Mouse (Mus musculus): ENCODE data around the gene Gm11992. TPM values are rescaled to one million over a fixed set of nuclear protein-coding genes. Genes with fewer than 3 reads are reported as not detected.

Gene Gm11992
- polyA plus RNA-seq (2012; rRNA removed): 0.88 and 1.3 TPM in 2 replicates

DNA sequence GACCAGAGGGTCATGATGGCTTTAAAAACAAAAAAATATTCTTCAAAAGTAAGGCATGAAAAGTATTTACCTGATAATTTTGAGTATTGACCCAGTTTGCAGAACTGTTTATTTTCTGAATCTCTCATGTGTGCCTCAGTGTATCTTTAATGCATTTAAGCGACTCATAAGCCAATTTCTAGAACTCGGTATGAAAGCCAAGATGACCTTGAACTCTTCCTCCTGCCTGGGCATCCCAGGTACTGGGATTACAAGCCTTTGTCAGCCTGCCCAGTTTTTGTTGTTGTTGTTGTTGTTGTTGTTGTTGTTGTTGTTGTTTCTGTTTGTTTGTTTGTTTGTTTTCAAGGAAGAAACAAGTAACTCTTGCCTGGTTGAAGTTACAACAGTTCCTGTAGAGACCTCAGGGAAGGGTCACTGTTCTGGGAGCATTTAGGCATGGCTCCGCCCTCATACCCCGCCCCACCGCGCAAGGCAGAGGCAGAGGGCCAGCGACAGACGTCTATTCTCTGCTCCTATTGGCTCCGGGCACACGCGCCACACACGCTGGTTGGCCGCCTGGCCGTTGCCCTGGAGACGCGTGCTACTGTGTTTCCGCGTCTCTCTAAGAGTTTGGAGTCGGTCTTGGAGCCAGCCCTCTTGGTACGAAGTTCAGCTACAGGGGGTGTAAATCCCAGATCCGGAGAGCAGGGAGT lies at the start of gene Gm11992:
Gene Gm11992 (plus strand): TSS at position 584 of the 692 bp plus-strand sequence.
- H3K4me3 ChIP-seq (ENCODE audit: low read depth, low read length): peak within 1 kb of the TSS; percentile 66
- peaks cover 6% of the 10 kb centered on the region for H3K4me1 ChIP-seq (ENCODE audit: control insufficient read depth, insufficient read depth, insufficient read length, low read length)
- H3K36me3 ChIP-seq (ENCODE audit: control insufficient read depth, insufficient read depth, low read length): no peaks in the 10 kb centered on the region
- no peaks in the 10 kb centered on the region for H3K27me3 ChIP-seq (ENCODE audit: control insufficient read depth, insufficient read depth, low read length)
- WGBS: 3% methylated on average over 21 of the region's 21 CpGs
- no peak for TF ChIP-seq CTCF (IDR thresholded peaks at IDR 0.05; ENCODE audit: extremely low read depth, insufficient read length, insufficient replicate concordance, low read depth, low read length)
- TF ChIP-seq POLR2A (IDR thresholded peaks at IDR 0.05; ENCODE audit: low read depth, low read length): no peak
- H3K27ac ChIP-seq (ENCODE audit: insufficient read depth, low read depth, low read length): 0 out of 2 replicates have a peak within 1 kb of the TSS, but pooled peaks have one; percentile 15

DNA sequence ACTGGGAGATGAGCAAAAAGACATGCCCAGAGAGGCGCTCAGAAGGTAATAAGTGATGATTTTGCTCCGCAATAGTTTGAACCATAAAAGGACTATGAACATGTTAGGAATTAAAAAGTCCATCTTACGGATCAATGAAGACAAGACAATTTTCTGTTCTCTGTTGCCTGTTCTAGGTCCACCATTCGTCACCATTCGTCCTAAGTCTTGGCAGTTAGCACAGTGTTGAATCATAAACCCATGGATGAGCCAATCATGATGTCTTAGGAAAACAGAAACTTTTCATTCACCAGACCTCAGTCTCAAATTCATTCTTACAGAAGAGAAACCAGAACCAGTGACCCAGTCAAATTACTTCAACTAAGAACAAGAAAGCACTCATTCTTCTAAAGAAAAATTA lies 39.6 kb upstream of the Gm11992 start:
- no peak for TF ChIP-seq CTCF (IDR thresholded peaks at IDR 0.05; ENCODE audit: extremely low read depth, insufficient read length, insufficient replicate concordance, low read depth, low read length)
- no peak for TF ChIP-seq POLR2A (IDR thresholded peaks at IDR 0.05; ENCODE audit: low read depth, low read length)
- Histone ChIP-seq H3K27ac (ENCODE audit: insufficient read depth, low read depth, low read length) (no peak overlapping the region), H3K4me1 (ENCODE audit: control insufficient read depth, insufficient read depth, insufficient read length, low read length) (0 out of 2 replicates have a peak, but pooled peaks cover 2% of the 10 kb centered on the region), H3K36me3 (ENCODE audit: control insufficient read depth, insufficient read depth, low read length) (peaks cover 15% of the 10 kb centered on the region), H3K27me3 (ENCODE audit: control insufficient read depth, insufficient read depth, low read length) (no peaks in the 10 kb centered on the region), H3K4me3 (ENCODE audit: low read depth, low read length) (no peak overlapping the region)
- WGBS: 95% methylated on average over 5 of the region's 5 CpGs

DNA sequence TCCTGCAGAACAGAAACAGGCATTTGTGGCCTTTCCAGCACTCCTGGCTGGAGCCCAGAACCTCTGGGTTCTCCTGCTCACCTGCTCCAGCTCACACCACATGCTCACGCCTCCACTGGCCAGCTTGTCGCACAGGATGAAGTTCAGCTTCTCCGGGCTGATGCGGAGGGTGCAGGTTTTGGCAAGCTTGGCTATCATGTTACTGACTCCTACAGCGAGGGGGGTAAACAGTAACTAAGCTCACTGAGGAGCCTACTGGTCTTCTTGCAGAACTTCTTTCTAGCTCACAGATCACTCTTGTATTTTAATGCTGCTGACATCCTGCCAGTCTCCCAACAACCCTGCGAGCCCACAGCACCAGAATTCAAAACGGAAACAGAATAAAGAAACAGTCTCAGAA lies 38.0 kb upstream of the Gm11992 start:
- under 1% methylated on average over 7 of the region's 7 CpGs for WGBS
- H3K27me3 ChIP-seq (ENCODE audit: control insufficient read depth, insufficient read depth, low read length): no peaks in the 10 kb centered on the region
- peak overlapping the region; percentile 36; the same call in 1 of the 2 replicates for H3K27ac ChIP-seq (ENCODE audit: insufficient read depth, low read depth, low read length)
- 0 out of 2 replicates have a peak, but pooled peaks cover 2% of the 10 kb centered on the region for H3K4me1 ChIP-seq (ENCODE audit: control insufficient read depth, insufficient read depth, insufficient read length, low read length)
- peaks cover 5% of the 10 kb centered on the region for H3K36me3 ChIP-seq (ENCODE audit: control insufficient read depth, insufficient read depth, low read length)
- TF ChIP-seq POLR2A (IDR thresholded peaks at IDR 0.05; ENCODE audit: low read depth, low read length): no peak
- TF ChIP-seq CTCF (IDR thresholded peaks at IDR 0.05; ENCODE audit: extremely low read depth, insufficient read length, insufficient replicate concordance, low read depth, low read length): no peak
- H3K4me3 ChIP-seq (ENCODE audit: low read depth, low read length): peak overlapping the region; percentile 88

DNA sequence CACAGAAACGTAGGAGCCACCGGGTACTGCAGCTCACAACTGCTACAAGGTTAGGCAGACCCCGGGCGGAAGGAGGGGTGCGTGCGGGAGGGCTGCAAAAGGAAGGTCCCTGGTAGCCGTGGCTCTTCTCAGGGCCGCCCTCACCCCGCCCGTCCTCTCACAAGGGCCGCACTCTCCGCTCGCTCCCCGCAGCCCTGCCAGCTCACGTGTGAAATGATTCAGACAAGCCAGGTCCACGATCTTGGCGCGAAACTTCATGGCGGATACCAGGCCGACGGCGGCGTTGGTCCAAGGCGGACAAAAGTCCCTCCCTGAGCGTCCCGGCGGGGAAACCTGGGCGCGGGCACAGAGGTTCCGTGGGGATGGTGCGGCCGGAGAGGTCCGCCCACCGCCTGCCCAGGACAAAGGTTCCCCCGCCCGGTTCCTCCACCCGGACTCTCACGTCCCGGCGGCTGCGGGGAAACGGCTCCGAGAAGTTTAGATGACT lies 37.5 kb upstream of the Gm11992 start, which contains the start of gene Hus1:
Gene Hus1 (minus strand): TSS at position 339 of the 487 bp plus-strand sequence.
- H3K27me3 ChIP-seq (ENCODE audit: control insufficient read depth, insufficient read depth, low read length): peaks cover 2% of the 10 kb centered on the region; the same call in 1 of the 2 replicates
- under 1% methylated on average over 43 of the region's 43 CpGs for WGBS
- peaks cover 3% of the 10 kb centered on the region for H3K36me3 ChIP-seq (ENCODE audit: control insufficient read depth, insufficient read depth, low read length)
- 0 out of 2 replicates have a peak, but pooled peaks cover 2% of the 10 kb centered on the region for H3K4me1 ChIP-seq (ENCODE audit: control insufficient read depth, insufficient read depth, insufficient read length, low read length)
- TF ChIP-seq POLR2A (IDR thresholded peaks at IDR 0.05; ENCODE audit: low read depth, low read length): 0 out of 2 replicates have a peak, but pooled peaks have one; percentile 21
- TF ChIP-seq CTCF (IDR thresholded peaks at IDR 0.05; ENCODE audit: extremely low read depth, insufficient read length, insufficient replicate concordance, low read depth, low read length): no peak
- peak within 1 kb of the TSS; percentile 36 for H3K27ac ChIP-seq (ENCODE audit: insufficient read depth, low read depth, low read length)
- H3K4me3 ChIP-seq (ENCODE audit: low read depth, low read length): peak within 1 kb of the TSS; percentile 88

DNA sequence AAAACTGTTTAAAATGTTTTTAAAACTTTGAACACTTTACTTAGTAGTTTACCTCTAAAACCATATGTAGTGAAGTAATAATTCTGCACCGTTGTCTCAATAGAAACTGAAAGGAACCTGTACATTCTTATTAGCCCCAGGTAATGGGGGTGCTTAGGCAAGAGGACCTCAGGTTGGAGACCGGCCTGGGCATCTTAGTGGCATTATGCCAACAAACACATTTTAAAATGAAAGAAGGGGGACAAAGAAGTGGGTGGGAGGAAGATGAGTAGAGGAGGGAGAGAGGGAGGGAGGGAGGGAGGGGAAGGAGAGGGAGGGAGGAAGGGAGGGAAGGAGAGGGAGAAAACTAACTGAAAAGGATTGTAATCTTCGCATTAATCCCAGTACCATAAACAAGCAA lies 37.0 kb upstream of the Gm11992 start:
- TF ChIP-seq CTCF (IDR thresholded peaks at IDR 0.05; ENCODE audit: extremely low read depth, insufficient read length, insufficient replicate concordance, low read depth, low read length): no peak
- no peak for TF ChIP-seq POLR2A (IDR thresholded peaks at IDR 0.05; ENCODE audit: low read depth, low read length)
- Histone ChIP-seq H3K27ac (ENCODE audit: insufficient read depth, low read depth, low read length) (no peak overlapping the region), H3K36me3 (ENCODE audit: control insufficient read depth, insufficient read depth, low read length) (peaks cover 3% of the 10 kb centered on the region), H3K4me3 (ENCODE audit: low read depth, low read length) (peak overlapping the region; percentile 88), H3K4me1 (ENCODE audit: control insufficient read depth, insufficient read depth, insufficient read length, low read length) (0 out of 2 replicates have a peak, but pooled peaks cover 2% of the 10 kb centered on the region), H3K27me3 (ENCODE audit: control insufficient read depth, insufficient read depth, low read length) (peaks cover 5% of the 10 kb centered on the region; the same call in 1 of the 2 replicates)
- WGBS: under 1% methylated on average over 3 of the region's 3 CpGs

DNA sequence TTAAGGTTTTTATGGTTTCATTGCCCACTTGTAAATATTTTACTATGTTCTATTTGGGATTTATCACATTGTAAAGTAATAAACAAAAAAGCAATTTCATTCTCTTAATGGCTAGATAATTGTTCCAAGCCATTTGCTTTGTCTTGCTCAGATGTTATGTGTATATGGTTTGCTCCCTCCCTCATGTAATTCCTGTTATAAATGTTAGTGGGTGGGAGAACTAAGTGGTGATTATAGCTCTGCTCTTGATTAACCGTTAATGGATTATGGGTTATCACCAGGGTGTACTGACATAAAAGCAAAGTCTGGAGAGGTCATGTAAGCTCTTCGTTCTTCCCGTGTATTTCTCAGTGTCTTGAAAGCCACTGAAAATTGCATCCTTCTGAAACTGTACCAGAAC lies 33.7 kb upstream of the Gm11992 start:
- TF ChIP-seq POLR2A (IDR thresholded peaks at IDR 0.05; ENCODE audit: low read depth, low read length) (no peak), CTCF (IDR thresholded peaks at IDR 0.05; ENCODE audit: extremely low read depth, insufficient read length, insufficient replicate concordance, low read depth, low read length) (no peak)
- no peaks in the 10 kb centered on the region for H3K36me3 ChIP-seq (ENCODE audit: control insufficient read depth, insufficient read depth, low read length)
- 29% methylated on average over 3 of the region's 3 CpGs for WGBS
- peaks cover 12% of the 10 kb centered on the region for H3K27me3 ChIP-seq (ENCODE audit: control insufficient read depth, insufficient read depth, low read length)
- 0 out of 2 replicates have a peak, but pooled peaks cover 2% of the 10 kb centered on the region for H3K4me1 ChIP-seq (ENCODE audit: control insufficient read depth, insufficient read depth, insufficient read length, low read length)
- no peak overlapping the region for H3K27ac ChIP-seq (ENCODE audit: insufficient read depth, low read depth, low read length)
- H3K4me3 ChIP-seq (ENCODE audit: low read depth, low read length): no peak overlapping the region
